Mouse (Mus musculus) frontal cortex, postnatal 10 days (tissue): Measurements from ENCODE around the gene Mapre1.

Experiments used
- DNase-seq, 2 experiments: peaks; one replicate each; pipeline ENCODE4 v3.0.0; 2022; ENCODE audit warnings: low spot score in 2 of 2, mixed read lengths in 1 of 2

Mapre1 gene

DNA sequence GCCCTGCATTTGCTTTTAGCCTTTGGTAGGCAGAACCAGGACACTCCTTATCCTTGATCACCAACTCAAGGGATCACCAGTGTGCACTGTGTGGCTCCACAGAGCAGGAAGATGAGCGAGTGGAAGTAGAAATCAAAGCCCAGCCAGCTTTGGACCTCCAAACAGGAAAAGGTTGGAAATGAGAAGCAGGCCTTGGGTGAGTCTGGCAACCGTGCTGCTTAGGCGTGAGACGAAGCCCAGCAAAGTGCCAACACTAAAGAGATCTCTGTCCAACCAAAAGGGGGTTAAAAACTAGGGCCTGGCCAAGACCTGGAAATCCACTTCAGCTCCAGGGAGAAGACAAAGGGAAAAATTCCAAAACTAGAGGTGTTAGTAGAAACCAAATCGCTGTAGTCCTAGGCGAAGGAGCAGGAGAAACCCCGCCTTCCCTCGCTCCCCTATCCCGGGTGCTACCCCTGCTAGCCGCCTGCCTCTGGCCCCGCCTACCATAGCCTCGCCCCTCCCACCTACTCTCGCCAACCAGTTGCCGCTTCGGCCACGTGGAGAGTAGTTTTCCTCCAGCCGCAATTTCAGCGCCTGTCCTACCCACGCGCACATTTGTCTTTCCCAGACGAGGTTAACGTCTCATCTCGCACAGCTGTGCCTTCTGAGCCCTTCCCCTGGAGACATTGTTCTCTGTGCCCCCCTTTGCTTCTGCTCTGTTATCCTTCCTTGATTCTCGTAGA, 37.7 kb downstream of the Mapre1 start:
- peak; percentile 36 to 50 for DNase-seq

DNA sequence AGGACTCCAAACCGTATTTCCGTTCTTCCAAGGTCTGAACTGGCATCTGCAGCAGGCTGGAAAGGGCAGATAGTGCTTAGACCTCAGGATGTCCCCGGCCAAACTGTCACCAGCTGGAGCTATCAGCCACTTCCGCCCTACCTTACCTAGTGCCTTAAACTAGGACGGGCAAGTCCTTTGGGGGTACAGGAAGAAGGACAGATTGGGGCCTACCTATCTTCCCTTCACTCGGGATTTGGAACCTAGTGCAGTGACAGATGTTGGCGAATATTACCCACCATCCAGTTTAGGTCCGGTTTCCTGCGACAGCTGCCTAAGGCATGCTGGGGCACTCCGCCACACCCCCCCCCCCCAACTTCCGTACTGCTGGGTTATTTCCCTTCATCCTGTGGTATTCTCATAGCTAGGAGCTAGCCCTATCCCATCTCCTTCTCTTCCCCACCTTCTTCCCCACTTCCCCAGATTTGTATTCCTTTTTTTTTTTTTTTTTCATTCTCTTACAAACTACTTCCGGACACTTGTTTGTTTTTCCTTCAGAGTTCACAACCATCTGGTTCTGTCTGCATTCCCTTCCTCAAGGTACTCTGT, 38.4 kb downstream of the Mapre1 start, which contains the start of gene Efcab8:
Gene Efcab8 (plus strand): TSS at position 538 of the 588 bp plus-strand sequence.
- no peak for DNase-seq

DNA sequence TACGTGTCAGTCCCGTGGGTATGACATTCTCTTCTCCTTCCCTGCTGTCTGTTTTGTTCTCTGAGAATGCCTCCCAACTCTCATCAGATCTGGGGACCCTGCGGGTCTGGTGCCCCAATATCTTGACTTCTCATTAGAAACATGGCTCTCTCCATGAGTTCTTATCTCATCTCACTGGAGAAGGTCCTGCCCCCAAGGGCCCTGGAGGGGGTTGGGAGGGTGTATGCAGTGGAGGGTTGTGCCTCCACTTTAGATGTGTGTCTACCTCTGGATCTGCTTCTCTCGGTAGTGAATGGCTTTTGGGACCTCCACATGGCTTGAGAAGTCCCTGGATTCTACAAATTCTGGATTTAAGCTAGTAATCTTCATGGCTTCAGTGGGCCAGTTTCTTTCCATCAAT, 40.1 kb downstream of the Mapre1 start:
- DNase-seq, result no peak

DNA sequence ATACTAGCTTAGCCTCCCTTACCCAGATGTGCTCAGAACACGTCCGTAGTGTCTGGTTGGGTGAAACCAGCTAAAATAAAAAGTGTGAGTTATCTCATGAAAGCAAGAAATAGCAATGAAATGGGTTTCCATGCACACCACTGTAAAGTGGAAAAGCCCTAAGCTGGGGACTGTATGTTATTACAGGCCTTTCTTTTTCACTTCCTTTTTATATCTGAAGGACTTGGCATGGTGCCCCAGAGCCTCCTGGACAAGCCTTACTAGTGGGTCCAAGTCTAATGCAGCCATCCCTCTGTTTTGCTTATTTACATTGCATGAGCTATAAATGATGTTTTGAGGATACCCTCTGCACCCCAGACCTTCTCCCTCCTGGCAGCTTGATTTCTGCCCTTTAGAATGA, 43.6 kb downstream of the Mapre1 start:
- no peak for DNase-seq

DNA sequence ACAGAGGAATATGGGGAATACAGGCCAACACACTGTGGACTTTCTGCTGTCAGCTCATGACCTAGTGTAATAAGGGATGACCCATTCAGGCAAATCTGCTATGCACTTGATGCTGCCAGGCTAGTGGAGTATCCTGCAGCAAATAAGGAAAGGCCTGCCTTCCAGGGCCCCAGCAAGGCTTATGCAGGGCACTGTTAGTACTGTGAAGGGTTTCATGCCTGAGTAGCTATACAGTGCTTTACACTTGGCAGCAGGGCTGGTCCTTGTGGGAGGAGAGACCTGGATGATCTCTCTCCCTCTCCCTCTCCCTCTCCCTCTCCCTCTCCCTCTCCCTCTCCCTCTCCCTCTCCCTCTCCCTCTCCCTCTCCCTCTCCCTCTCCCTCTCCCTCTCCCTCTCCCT, 52.3 kb downstream of the Mapre1 start:
- DNase-seq, result no peak

DNA sequence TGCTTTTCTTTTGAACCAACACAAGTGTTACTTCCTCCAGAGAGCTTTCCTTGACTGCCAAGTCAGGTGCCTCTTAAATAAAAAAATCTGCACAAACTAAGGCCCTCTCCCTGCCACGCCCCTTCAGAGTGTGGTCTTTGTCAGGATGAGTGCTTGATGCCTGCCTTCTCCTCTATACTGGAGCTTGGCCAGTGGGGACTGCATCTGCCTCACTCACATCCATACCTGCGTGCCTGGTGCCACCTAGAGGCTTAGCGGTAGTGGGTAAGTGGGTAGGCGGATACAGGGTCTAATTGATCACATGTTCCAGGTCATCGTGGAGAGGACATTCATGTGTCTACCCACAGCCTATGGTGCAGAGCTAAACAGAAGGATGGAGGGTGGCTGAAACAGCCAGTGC, 54.0 kb downstream of the Mapre1 start:
- no peak for DNase-seq

DNA sequence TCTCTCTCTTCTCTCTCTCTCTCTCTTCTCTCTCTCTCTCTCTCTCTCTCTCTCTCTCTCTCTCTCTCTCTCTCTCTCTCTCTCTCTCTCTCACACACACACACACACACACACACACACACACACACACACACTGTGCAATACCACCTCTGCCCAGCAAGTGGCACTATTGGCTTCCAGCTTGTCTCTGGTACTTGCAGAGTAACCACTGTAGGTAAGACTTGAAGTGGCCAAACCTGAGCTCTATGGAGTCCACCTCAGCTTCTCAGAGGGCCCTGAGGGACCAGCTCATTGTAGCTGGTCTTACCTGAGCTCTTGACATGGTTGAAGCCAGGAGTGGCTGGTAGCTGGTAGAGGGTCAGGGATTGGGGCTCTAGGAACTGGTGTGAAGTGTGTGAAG, 66.4 kb downstream of the Mapre1 start:
- DNase-seq, result peak; percentile 44

DNA sequence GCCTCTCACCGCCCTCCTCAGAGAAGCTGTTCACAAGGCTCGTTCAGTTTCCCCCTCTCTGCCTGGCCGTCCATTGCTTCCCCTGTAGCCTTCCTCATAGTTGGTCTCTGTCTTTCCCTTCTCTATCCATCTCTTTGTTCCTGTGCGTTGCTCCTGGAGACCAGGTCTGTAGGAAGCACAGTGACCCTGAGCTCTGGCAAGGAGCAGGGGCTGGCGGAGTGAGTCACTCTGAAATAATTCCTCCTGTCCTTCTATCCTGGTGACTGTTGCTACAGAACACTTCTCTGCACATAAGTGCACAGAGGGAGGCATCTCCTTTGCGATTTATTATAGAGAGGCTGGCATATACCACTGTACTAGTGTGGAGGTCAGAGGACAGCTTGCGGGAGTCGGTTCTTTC, 67.1 kb downstream of the Mapre1 start:
- no peak for DNase-seq

DNA sequence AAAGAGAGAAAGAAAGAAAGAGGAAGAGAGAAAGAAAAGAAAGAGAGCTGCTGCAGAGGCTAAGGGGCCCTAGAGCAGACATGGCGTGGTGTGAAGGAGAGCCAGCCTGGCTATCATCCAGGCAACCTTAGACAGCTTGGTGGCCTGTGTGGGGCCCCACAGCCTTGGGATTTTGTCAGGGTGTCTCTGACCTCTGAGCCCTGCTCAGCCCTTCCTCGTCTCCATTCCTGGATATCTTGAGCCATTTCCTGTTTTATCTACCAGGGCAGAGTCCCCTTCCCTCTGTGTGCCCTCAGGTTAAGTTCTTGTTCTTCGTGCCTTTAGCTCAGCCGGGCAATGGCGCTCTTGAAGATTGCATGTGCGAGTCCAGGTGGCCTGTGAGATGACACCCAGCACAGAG, 67.8 kb downstream of the Mapre1 start:
- DNase-seq, result no peak

DNA sequence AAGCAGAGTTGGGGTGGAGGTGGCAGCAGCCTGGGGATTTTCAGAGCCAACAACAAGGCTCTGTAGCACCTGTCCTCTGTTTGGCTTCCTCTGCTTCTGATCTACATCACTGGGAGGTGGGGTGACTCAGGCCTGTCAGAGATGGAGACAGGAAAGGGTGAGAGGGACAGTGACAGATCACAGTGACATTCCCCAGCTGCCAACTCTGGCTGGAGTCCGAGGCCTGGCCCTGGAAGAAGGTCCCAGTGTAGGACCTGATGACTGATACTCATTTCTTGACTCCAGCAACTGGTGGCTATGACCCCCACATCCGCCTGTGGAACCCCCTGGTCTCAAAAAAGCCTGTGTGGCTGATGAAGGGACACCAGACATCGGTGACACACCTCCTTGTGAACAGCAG, 68.8 kb downstream of the Mapre1 start:
- no peak for DNase-seq

DNA sequence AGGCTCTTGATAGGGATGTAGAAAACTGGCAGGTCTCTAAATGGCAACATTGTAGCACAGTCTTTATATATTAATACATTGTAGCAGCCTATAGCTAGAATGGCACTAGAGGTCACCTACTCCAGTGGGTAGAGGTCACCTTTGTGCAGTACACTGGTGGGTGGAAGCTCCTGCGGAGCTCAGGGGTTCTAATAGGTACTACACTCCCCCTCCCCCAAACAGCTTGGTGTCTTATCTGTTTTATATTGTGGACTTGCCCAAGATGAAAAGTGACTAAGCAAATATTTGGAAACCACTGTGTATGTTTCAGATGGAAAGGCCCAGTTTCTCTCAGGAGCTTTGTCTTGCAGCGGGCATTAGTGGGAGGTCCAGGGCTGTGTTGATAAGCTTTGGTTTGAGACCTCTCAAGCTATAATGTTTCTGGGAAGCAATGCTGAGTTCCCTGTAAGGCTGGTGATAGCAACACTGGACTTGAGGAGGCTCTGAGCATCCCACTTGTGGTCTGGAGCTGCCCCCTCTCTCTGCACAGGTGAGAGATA, 81.0 kb downstream of the Mapre1 start:
- no peak for DNase-seq
